Mouse (Mus musculus) spleen, postnatal 10 days (tissue): ENCODE data around the gene Etfbkmt.
"Not testable (repeated sequence)": the region's sequence is repeated elsewhere in the genome, so short reads cannot be mapped to it uniquely, and the experiment has no call there.

ENCODE experiments used
- DNase-seq, 2 experiments: peaks; one replicate each; pipeline ENCODE4 v3.0.0; 2021 to 2022; ENCODE audit warnings: low spot score in 2 of 2

Etfbkmt gene

DNA sequence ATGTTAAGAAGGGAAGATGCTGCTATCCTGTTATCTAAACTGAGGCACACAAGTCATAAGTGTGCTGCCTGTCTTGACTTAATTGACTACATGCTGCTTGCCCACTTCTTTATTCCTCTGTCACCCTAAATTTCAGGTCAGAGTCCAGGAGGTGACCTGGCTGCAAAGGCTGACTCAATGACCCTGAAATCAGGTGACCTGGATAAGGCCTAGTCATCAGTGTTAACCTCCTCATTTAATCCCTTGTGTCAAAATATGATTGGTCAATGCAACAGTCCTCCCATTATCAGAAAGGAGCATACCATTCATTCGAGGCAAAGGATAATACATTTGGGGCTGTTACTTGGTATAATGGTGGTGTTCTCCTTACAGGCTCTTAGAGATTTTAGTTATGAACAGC, at the start of gene Etfbkmt:
Gene Etfbkmt, plus strand, starts transcription at position 379 of the 400 bp plus-strand sequence.
- no peak for DNase-seq

DNA sequence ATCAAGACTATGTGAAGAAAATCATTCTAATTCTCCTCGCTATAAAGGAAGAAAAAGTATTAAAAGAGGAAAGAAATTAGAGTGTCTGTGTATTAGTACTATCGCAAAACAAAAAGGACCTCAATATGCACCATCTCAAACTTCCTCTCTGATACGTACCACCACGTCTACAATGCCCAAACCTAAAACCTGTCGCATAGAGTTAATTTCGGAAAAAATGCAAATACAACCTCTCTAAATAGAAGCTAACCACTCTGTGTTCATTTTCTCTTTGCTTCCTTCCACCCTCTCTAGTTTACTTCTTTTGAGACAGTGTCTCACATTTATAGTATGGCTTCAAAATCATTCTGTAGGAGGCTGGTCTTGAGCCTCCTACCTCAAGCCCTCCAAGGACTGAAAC, 47.2 kb upstream of the Etfbkmt start:
- no peak for DNase-seq

DNA sequence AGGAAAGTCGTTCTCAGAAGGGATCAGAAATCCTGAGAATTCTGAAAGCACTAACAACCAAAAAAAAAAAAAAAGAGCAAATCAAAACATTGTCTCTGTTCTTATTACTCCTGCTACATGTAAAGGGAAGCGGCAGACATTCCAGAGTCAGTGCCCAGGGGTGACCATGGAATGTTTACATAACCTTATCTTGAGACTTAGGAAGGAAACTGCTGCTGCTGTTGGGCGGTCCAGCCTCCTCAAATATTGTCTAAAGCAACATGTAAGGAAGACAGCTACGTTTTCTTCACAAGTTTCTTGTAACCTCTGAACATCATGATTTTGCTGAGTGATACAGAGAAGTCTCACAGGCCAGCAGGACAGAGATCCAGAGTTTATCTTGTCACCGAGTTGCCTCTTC, 46.2 kb upstream of the Etfbkmt start:
- DNase-seq, result no peak

DNA sequence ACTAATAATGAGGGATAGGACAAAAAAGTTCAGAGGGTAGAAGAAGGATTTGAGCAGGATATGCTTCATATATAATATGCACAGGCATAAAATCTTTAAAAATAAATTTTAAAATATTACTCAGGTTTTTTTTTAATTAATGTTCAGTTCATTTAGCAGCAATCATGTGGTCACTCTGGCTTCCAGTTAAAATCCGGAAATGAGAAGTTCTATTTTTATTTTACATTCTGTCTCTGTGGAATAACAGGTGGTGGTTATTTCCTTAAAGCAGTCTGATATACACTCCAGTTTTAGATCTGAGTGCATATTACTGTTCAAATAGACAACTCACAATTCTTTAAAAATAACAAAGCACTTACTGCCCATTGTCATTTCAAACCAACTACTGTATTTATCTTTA, 45.1 kb upstream of the Etfbkmt start:
- DNase-seq, result no peak

DNA sequence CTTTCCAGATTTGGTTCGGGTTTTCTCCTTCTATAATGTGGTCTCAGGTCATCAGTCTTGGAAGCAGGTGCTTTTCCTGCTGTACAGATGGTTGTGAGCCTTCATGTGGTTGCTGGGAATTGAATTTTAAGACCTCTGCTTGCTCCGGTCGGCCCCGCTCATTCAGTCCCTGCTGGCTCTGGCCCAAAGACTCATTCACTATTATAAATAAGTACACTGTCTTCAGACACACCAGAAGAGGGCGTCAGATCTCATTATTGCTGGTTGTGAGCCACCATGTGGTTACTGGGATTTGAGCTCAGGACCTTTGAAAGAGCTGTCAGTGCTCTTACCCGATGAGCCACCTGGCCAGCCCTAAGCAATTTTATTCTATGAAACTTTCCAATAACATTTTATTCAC, 44.3 kb upstream of the Etfbkmt start:
- DNase-seq, result no peak

DNA sequence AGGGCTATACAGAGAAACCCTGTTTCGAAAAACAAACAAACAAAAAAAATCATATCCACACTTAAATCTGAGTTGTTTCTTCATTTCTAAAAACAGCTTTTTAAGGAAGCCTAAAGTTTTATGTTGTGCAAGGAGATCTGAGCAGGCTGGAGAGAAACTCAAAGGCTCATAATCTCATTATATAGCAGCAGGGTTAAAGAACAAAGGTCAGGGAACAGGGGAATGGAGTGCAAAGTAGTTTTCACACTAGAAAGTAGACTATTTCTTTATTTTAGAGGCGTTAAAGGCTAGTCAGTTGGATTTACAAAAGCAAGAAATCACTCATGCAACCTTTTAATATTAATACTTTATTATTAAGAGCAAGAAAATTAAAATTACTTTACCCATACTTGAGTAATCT, 43.4 kb upstream of the Etfbkmt start:
- no peak for DNase-seq

DNA sequence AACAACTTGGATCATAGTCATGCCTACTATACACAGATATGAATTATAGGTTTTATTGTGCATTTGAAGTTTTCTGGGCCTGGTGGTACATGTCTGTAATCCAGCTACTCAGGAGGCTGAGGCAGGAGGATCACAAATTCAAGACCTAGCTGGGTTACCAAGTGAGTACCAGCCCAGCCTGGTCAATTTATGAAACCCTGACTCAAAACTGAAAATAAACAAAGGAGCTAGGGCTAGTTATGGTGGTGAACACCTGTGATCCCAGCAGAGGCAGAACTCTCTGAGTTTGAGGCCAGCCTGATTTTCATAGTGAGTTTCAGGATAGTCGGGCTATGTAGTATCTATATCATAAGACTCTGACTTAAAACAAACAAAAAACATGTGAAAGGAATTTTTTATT, 42.4 kb upstream of the Etfbkmt start:
- DNase-seq, result no peak

DNA sequence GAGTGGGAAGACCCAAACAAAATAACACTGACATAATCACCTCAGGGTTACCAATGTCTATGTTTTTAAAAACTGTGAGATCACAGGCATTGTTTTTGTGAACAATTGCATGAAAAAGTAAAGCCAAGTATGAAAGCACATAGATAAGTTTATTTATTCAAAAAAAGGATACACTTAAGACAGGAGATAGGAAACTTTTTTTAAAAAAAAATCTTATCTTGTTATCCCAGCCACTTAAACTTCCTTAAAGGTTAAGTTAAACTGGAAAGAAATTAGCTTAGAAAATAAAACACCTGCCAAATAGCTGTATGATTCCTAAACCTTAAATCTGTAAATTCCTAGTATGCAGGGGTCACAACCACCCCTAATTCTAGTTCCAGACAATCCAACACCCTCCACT, 40.7 kb upstream of the Etfbkmt start:
- no peak for DNase-seq

DNA sequence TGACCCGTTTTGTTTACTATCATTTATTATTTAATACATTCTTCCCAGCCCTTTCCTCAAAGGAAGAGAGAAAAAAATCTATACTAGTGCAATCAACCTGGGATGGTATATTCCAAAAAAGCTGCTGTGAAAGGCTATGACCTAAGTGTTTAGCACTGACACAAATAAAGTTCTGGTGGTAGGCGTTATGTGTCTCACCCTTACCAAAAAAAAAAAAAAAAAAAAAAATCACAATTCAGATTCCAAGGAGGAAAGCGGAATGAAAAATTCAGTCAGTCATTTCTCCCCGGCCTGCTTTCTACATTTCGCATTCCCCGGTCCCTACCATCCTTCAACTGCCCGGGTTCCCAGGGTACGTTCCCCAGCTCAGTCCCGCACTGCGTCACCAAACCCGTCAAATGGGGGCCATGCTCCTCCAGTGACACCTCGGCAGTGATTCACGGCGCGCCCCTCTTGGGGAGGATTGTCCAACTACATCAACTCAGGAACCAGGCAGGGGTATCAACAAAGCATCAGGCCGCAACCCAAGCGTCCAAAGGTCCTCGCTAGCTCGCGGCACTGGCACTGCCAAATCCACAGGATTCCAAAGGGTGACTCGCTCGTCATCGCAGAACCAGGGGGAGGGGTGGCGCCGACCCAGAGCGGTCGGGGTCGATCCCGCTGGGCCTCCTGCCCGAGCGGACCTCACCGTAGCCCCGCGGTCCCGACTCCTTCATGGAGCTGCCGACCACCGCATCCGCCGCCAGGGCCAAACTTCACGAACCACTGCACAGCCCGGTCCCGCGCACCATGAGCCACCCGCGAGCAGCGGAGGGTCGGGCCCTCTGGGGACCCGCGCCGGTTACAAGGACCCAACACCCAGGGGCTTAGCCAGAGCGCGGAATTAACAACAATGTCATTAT, 39.2 kb upstream of the Etfbkmt start:
- peak; percentile 21 to 51 for DNase-seq

DNA sequence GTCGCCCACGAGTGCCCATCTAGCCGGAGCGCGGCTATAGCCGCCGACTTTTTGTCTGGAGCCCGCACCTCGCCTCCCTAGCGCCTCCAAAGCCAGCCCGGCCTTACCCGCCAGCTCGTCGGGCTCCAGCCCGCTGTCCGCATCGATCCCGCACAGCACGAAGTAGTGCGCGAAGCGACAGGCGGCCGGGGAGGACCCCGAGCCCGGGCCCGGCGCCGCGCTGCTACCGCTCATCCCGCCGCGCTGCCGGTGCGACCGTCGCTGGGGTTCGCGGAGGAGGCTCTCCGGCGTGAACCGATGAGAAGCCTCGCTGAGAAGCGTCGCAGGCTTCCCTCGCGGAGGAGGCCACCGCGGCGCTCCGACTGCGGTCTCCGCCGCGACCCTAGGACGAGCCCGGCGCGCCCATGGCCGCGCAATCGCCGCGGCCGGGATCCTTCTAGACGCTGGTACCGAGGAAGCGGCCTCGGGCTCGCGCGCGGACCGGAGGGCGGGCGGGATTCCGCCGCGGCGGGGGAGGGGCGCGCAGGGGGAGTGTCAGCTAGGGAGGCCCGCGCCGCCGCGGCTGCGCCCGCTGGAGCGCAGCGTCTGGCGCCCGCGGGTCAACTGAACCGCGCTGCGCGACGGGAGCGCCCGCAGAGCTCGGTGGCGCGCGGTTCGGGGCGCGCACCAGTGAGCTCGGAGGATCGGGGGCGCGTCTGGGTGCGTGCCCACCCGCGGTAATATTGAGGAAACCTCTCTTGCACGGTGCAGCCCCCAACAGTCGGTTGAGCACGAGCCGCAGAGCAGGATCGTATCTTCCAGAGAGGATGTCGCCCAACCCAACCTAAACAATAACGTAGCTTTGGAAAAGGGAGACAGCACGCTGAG, 38.3 kb upstream of the Etfbkmt start, which contains the start of gene Dennd5b:
Gene Dennd5b, minus strand, starts transcription at position 605 of the 867 bp plus-strand sequence.
- DNase-seq, result peak; percentile 40 to 60

DNA sequence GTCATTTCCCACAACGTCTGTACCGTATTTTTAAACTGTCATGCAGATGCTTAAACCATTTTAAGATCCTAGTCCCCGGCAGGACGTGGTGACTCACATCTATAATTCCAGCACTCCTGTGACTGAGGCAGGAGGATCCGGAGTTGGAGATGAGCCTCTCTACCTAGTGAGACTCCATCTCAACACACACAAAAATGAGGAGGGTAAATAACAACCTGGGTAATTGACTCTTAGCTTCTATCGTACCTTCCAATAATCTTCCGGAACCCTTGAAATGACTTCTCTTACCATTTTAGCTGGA, 37.8 kb upstream of the Etfbkmt start:
- DNase-seq, result no peak

DNA sequence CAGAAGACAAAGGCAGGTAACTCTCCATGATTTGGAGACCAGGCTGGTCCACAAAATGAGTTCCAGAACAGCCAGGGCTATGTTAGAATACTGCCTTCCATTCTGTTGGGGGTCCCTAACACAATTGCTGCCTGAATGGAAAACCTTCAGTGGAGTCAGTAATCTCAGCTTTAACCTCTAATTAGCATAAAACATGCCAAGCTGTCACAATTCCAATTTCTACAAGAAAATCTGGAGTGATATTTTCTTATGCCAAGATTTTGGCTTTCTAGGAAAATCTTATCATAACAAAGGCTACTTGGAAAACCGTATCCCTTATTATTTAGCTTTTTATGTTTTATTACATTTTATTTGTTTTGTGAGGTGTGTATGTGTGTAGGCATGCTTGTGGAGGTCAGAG, 36.2 kb upstream of the Etfbkmt start:
- DNase-seq, result no peak

DNA sequence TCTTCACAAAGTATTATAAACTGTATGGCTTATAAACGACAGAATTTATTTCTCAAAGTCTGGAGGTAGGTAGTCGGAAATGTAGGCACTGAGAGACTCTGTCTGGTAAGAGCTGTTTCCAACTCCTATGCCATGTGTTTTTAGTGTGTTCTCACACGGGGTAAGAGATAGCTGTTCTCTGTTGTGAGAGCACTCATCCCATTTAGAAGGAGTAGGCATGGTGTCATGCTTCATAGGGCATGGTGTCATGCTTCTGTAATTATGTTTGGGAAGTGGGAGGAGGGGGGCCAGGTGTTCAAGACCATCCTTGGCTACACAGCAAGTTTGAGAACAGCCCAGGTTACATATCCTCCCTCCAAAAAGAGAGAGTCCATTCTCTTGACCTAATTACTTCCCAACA, 32.0 kb upstream of the Etfbkmt start:
- DNase-seq, result no peak

DNA sequence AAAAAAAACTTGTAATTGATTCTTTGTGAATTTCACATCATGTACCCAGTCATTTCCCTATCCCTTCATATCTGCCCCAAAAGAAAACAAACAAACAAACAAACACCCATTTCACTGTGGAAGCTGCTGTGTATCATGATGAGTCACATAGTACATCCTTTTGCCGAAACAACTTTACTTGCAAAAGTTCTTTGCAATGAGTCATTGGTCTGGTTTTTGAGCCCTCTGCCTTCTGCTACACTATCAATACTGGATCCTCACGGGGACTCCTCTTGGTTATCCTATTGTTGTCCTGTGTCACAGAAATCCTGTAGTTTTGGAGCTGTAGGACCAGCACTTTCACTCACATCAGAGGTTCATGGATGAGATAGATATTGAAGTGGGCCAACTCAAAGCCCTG, 30.7 kb upstream of the Etfbkmt start:
- no peak for DNase-seq

DNA sequence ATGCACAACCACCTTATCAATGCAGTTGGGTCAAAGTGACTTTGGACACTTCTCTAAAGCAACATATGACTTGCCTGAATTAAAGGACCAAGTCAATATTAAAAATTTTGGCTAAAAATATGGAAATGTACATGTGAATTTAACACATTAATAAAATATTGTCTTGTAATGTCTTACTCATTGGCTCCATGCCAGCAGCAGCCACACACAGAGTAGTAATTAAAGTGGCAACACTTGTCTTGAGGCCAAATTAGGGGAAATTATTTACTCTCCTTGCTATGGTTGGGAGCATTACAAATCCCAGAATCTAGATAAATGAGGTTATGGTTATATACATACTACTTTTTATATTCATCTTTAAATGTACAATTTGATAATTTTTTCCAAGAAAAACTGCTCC, 22.7 kb upstream of the Etfbkmt start:
- DNase-seq, result no peak

DNA sequence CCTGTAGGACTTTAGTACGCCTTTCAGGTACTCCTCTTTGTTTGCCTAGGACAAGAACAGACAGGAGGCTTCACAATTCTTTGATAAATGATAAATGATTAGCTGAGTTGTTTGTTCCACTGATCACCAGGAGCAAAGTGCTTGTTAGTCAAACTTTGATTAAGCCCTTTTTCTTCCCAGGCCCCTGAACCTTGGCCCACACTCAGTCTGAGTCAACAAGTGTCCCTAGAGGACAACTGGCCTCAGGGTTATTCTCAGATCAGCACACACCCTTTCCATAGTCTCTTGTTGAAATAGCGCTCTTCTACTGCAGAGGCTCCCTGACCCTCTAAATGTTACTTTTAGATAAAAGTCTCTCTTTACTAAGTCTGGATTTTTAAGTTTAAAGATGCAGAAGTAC, 20.7 kb upstream of the Etfbkmt start:
- no peak for DNase-seq

DNA sequence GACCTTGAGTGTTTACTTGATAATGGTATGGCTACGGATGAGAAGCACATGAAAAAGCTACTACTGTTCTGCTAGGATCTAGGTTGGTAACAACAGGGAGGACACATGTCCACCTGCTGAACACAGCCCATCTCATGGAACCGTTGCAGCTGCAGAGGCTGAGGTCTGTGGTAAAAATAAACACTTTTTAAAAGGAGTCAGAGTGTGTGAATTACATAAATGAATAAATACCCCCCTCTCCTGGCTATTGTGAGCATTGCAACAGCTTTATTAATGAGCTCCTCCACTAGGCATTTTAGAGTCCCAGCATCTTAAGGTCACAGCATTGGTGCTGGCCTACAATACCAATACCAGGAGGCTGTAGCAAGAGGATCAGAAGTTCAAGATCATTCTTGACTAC, 19.8 kb upstream of the Etfbkmt start:
- DNase-seq, result peak in 1 of 2 experiments; percentile 49

DNA sequence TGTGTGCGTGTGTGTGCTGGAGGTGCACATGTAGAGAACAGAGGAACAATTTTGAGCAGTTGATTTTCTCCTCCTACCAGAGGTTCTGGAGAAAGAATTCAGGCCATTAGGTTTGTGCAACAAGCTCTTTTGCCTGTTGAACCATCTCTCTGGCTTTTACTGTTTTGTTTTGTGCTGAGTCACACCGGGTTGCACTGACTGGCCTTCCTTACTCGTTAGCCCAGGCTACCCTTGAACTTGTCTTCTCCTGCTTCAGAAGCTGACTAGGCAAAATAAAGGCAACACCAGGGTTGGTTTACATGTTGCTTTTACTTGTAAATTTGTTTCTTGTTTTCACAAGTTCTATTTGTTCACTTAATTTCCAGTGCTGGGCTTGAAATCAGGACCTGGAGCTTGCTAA, 16.6 kb upstream of the Etfbkmt start:
- DNase-seq, result no peak

DNA sequence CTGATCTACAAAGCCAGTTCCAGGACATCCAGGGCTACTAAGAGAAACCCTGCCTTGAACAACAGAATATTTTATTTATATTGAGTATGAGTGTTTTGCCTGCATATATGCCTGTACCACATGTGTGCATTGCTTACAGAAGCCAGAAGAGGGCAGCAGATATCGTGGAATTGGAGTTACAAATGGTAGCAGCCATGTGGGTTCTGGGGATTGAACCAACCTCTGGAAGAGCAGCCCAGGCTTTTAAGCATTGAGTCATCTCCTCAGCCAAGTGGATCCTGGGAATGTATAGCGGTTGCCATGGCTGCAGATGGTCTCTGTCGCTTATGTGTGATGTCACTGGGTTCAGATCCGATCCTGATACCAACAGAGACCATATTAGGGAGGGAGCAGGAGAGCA, 13.0 kb upstream of the Etfbkmt start:
- peak; percentile 42 to 72 for DNase-seq

DNA sequence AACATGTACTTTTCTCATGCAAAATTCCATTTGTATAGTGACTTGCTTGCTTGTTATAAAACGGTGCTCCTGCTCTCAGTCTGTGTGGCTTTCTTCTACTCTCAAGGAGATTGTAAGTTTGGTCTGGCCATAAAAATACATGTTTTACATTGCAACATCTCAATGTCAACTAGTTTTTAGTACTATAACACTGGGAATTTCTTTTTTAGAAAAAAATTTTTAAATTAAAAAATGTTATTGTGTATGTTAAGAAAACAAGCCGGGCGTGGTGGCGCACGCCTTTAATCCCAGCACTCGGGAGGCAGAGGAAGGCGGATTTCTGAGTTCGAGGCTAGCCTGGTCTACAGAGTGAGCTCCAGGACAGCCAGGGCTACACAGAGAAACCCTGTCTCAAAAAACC, 9.8 kb upstream of the Etfbkmt start, which contains the start of gene Gm10203:
Gene Gm10203, plus strand, starts transcription at position 301 of the 400 bp plus-strand sequence.
- DNase-seq, result not testable (repeated sequence)

DNA sequence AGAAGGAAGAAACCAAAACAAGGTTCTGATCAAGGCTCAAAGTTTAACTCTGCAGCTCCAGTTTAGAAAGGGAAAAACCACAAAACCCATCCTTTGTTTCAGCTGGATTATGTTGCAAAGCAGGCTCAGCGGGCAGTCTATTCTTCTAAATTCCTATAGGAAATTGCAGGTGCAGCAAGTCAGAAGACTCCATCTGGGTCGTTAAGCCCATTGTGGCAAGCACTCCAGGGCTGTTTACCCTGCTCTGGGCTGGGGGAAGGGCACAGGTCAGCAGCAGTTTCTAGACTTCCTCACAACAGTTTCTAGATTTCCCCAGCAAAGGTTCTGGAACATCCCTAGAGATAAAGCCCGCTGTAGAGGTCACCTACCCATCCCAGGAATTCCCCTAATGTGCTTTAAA, 8.5 kb upstream of the Etfbkmt start:
- no peak for DNase-seq

DNA sequence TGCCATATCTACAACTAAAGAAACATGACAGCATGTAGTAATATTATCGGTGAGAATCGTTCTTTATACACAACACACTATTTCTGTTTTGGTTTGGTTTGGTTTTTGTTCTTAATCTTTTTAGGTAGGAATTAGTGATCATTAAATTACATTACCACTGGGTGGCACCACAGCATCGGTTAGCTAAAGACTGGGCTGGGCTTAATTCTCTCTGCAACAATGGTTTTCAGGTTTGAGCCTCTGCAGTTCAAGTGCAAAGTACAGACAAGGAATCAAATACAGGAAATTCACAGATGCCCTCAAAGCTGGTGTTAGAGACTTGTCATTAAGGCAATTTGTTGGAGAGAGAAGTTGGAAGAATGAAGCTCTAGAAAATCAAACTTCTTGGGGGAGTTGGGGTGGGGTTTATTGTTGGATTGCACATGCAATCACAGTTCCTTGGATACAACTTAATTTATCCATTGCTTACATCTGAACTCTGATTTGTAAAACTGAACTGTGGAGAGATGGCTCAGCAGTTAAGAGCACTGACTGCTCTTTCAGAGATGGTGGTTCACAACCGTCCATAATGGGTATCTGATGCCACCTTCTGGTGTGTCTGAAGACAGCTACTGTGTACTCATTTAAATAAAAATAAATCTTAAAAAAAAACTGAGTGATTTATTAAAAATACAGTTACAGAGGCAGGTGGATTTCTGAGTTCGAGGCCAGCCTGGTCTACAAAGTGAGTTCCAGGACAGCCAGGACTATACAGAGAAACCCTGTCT, 7.2 kb upstream of the Etfbkmt start:
- peak in 1 of 2 experiments; percentile 50 for DNase-seq
